Mouse (Mus musculus): Measurements from ENCODE around the gene Zfp770.

DNA sequence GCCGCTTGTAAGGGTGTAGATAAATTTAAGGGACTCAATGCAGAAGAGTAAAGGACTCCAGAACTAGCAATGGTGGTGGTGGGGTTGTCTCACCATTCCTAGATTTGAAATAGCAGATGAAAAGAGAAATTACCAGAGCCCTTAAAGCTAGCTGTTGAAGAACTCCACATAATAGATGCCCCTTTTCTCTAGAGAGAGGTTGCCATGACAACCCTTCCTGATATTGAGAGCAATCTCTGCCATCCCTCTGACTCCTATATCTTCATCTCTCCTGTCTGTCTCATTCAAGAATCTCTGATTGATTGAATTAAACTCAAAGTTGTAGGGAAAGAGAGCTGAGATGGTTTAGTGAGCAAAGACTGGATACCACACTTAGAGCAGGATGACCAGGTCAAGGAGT lies 35.3 kb upstream of the Zfp770 start:
- no peak for TF ChIP-seq CTCF (IDR thresholded peaks at IDR 0.05; ENCODE audit: control insufficient read depth, insufficient read depth, insufficient read length)
- TF ChIP-seq USF1 (IDR thresholded peaks at IDR 0.05; ENCODE audit: low read depth), result no peak
